Mouse (Mus musculus) heart, postnatal 0 days (tissue): ENCODE data around the gene Ppat. TPM values are rescaled to one million over a fixed set of nuclear protein-coding genes. Genes with fewer than 3 reads are reported as not detected.
"Not testable (repeated sequence)": the region's sequence is repeated elsewhere in the genome, so short reads cannot be mapped to it uniquely, and the experiment has no call there.

Experiments used
- ATAC-seq: fragments of 200-750 bp; cut with Nextera tagmentation; 2 replicates; pipeline ENCODE4 v1.8.0; 2017; ENCODE audit warnings: low read depth, moderate number of reproducible peaks, moderate library complexity; ENCODE audit not compliant: insufficient read depth
- DNase-seq: peaks from one replicate; pipeline ENCODE4 v3.0.0-alpha.2; 2016; ENCODE audit warnings: low spot score
- H3K27ac ChIP-seq: fragments of 300-500 bp; sonication (generic); 2 replicates; pipeline ENCODE4 v1.5.1; 2014; ENCODE audit warnings: low read depth, mild to moderate bottlenecking
- H3K27me3 ChIP-seq: fragments of 300-500 bp; sonication (generic); 2 replicates; pipeline ENCODE4 v1.6.1; 2014; ENCODE audit warnings: low read length, mixed read lengths; ENCODE audit not compliant: control insufficient read depth, insufficient read depth
- H3K36me3 ChIP-seq: fragments of 300-500 bp; sonication (generic); replicated peaks from 2 replicates; pipeline ENCODE4 v1.6.1; 2014; ENCODE audit warnings: low read length, mixed read lengths; ENCODE audit not compliant: control insufficient read depth, insufficient read depth
- H3K4me1 ChIP-seq: fragments of 300-500 bp; sonication (generic); 2 replicates; pipeline ENCODE4 v1.6.1; 2014; ENCODE audit warnings: antibody characterized with exemption; ENCODE audit not compliant: control insufficient read depth, insufficient read depth
- H3K4me2 ChIP-seq: fragments of 300-500 bp; sonication (generic); 2 replicates; pipeline ENCODE4 v1.6.1; 2014; ENCODE audit warnings: low read depth, mild to moderate bottlenecking, low read length, moderate library complexity
- H3K4me3 ChIP-seq: fragments of 300-500 bp; sonication (generic); 2 replicates; pipeline ENCODE4 v1.5.1; 2014; ENCODE audit warnings: low read depth, low read length
- H3K9ac ChIP-seq: fragments of 300-500 bp; sonication (generic); replicated peaks from 2 replicates; pipeline ENCODE4 v1.6.1; 2014; ENCODE audit warnings: low read depth, low read length, mixed read lengths
- H3K9me3 ChIP-seq: fragments of 300-500 bp; sonication (generic); replicated peaks from 2 replicates; pipeline ENCODE4 v1.6.1; 2016; ENCODE audit warnings: low read length; ENCODE audit not compliant: control insufficient read depth
- CTCF ChIP-seq: IDR thresholded peaks from 2 replicates; pipeline ENCODE4 v1.5.1; 2016; ENCODE audit warnings: antibody characterized with exemption, control low read depth, low read depth
- EP300 ChIP-seq: IDR thresholded peaks from 2 replicates; pipeline ENCODE4 v1.6.1; 2016; ENCODE audit warnings: antibody characterized with exemption, low read depth
- WGBS: fragments of 180-500 bp; shearing (Covaris S2); extraction: QIAGEN DNeasy Blood & Tissue Kit; methylation state at CpG from one replicate; pipeline ENCODE4 v1.1.7; 2014; 5-methylcytosine and 5-hydroxymethylcytosine counted together
- polyA plus RNA-seq: library from polyadenylated mRNA; unstranded; fragments of >200 nt; fragmentation: Nextera tagmentation; extraction: Ambion mirVana; gene quantifications from 2 replicates; pipeline ENCODE4 v1.2.1, GENCODE M21; 2015
- total RNA-seq: library from RNA; depleted of rRNA; stranded (reverse); fragments of >200 nt; gene quantifications from 2 replicates; pipeline ENCODE4 v1.2.3, GENCODE M21; 2014; ENCODE audit warnings: low replicate concordance

Gene Ppat
- total and polyA plus RNA-seq, 2 experiments from 2014 or later: 16.2 to 24.2 TPM

GRCm38 (mm10) chr5:76929180-76929877, 22.0 kb downstream of the Ppat start:
- H3K9me3 ChIP-seq: no peaks in the 10 kb centered on the region
- 0 out of 2 replicates have a peak overlapping the region, but pooled peaks have one; percentile 38 for H3K4me3 ChIP-seq
- H3K4me1 ChIP-seq: peaks cover 20% of the 10 kb centered on the region
- H3K9ac ChIP-seq: no peak overlapping the region
- TF ChIP-seq EP300: no peak
- no peak for TF ChIP-seq CTCF
- H3K36me3 ChIP-seq: peaks cover 14% of the 10 kb centered on the region
- peak overlapping the region; percentile 93 for H3K27ac ChIP-seq
- H3K4me2 ChIP-seq: peak overlapping the region; percentile 61
- H3K27me3 ChIP-seq: no peaks in the 10 kb centered on the region
- WGBS: 39% methylated on average over 7 of the region's 7 CpGs
- DNase-seq (peak; percentile 74), ATAC-seq (peak; percentile 62)

GRCm38 (mm10) chr5:76928124-76928832, 23.1 kb downstream of the Ppat start:
- Histone ChIP-seq H3K4me3 (peak overlapping the region; percentile 38), H3K9ac (peak overlapping the region; percentile 58; the same call in 1 of the 2 replicates), H3K36me3 (peaks cover 14% of the 10 kb centered on the region), H3K27me3 (no peaks in the 10 kb centered on the region), H3K27ac (peak overlapping the region; percentile 93), H3K9me3 (no peaks in the 10 kb centered on the region), H3K4me2 (peak overlapping the region; percentile 61), H3K4me1 (peaks cover 29% of the 10 kb centered on the region)
- TF ChIP-seq EP300 (no peak), CTCF (no peak)
- 31% methylated on average over 16 of the region's 16 CpGs for WGBS
- DNase-seq: peak; percentile 96
- ATAC-seq: peak; percentile 89

GRCm38 (mm10) chr5:76924296-76924695, 27.1 kb downstream of the Ppat start:
- H3K27ac ChIP-seq: peak overlapping the region; percentile 64
- no peak overlapping the region for H3K4me2 ChIP-seq
- H3K9ac ChIP-seq: no peak overlapping the region
- no peaks in the 10 kb centered on the region for H3K27me3 ChIP-seq
- H3K4me3 ChIP-seq: no peak overlapping the region
- DNase-seq (no peak), ATAC-seq (no peak)
- WGBS: 83% methylated on average over 1 of the region's 1 CpGs
- TF ChIP-seq CTCF (no peak), EP300 (no peak)
- peaks cover 42% of the 10 kb centered on the region for H3K36me3 ChIP-seq
- no peaks in the 10 kb centered on the region for H3K9me3 ChIP-seq
- peaks cover 28% of the 10 kb centered on the region for H3K4me1 ChIP-seq

- Histone ChIP-seq H3K4me3 (no peak overlapping the region), H3K4me2 (peak overlapping the region; percentile 20; the same call in 1 of the 2 replicates), H3K9me3 (no peaks in the 10 kb centered on the region), H3K9ac (no peak overlapping the region), H3K36me3 (peaks cover 51% of the 10 kb centered on the region), H3K4me1 (peaks cover 20% of the 10 kb centered on the region), H3K27ac (peak overlapping the region; percentile 64), H3K27me3 (no peaks in the 10 kb centered on the region)
- TF ChIP-seq CTCF: no peak
- no peak for TF ChIP-seq EP300
- 46% methylated on average over 13 of the region's 13 CpGs for WGBS
- peak; percentile 57 for DNase-seq
- peak; percentile 54 for ATAC-seq
Measured at GRCm38 (mm10) chr5:76923428-76923827, 27.9 kb downstream of the Ppat start.

- DNase-seq: no peak
- H3K9ac ChIP-seq: no peak overlapping the region
- no peaks in the 10 kb centered on the region for H3K9me3 ChIP-seq
- ATAC-seq: no peak
- 80% methylated on average over 4 of the region's 4 CpGs for WGBS
- H3K4me2 ChIP-seq: no peak overlapping the region
- no peaks in the 10 kb centered on the region for H3K27me3 ChIP-seq
- no peak overlapping the region for H3K27ac ChIP-seq
- H3K4me1 ChIP-seq: peaks cover 19% of the 10 kb centered on the region
- no peak overlapping the region for H3K4me3 ChIP-seq
- peaks cover 57% of the 10 kb centered on the region for H3K36me3 ChIP-seq
- no peak for TF ChIP-seq CTCF
- no peak for TF ChIP-seq EP300
Measured at GRCm38 (mm10) chr5:76922833-76923232, 28.5 kb downstream of the Ppat start.

- ATAC-seq, DNase-seq, H3K4me1 ChIP-seq, H3K9me3 ChIP-seq, H3K27me3 ChIP-seq, H3K4me3 ChIP-seq, H3K27ac ChIP-seq, H3K4me2 ChIP-seq, H3K9ac ChIP-seq: not testable (repeated sequence)
- WGBS: 96% methylated on average over 5 of the region's 5 CpGs
- peaks cover 24% of the 10 kb centered on the region for H3K36me3 ChIP-seq
Measured at GRCm38 (mm10) chr5:76912522-76912921, 38.9 kb downstream of the Ppat start.
